Mouse (Mus musculus) kidney, postnatal 14 days (tissue): ENCODE measurements around the gene Radil.
A peak's percentile ranks its signal among the peaks of the same experiment; 100 is the strongest.

Source experiments
- DNase-seq: peaks from one replicate; pipeline ENCODE4 v3.0.0; 2022; ENCODE audit warnings: mixed read lengths

Gene Radil

GRCm38 (mm10) chr5:142550706-142551652, at the start of gene Radil:
Radil (minus strand) TSS chr5:142551098.
- DNase-seq: peak; percentile 94

GRCm38 (mm10) chr5:142597648-142598390, 46.9 kb upstream of the Radil start:
- peak; percentile 32 for DNase-seq

- no peak for DNase-seq
These were observed 45.8 kb upstream of the Radil start for GRCm38 (mm10) chr5:142596723-142597122.

- DNase-seq: no peak
These were observed 44.8 kb upstream of the Radil start for GRCm38 (mm10) chr5:142595698-142596097.

- DNase-seq: no peak
These were observed 40.2 kb upstream of the Radil start for GRCm38 (mm10) chr5:142590953-142591616.

GRCm38 (mm10) chr5:142583616-142584126, 32.8 kb upstream of the Radil start:
- DNase-seq: no peak

- peak; percentile 62 for DNase-seq
These were observed 30.6 kb upstream of the Radil start for GRCm38 (mm10) chr5:142581517-142581916.

GRCm38 (mm10) chr5:142578192-142578591, 27.3 kb upstream of the Radil start:
- DNase-seq: no peak

- peak; percentile 14 for DNase-seq
These were observed 25.9 kb upstream of the Radil start for GRCm38 (mm10) chr5:142576832-142577231.

- no peak for DNase-seq
These were observed 23.6 kb upstream of the Radil start for GRCm38 (mm10) chr5:142574323-142575057.

GRCm38 (mm10) chr5:142564606-142565005, 13.7 kb upstream of the Radil start:
- DNase-seq: no peak

GRCm38 (mm10) chr5:142560261-142560660, 9.4 kb upstream of the Radil start:
- DNase-seq: no peak

- peak; percentile 53 for DNase-seq
These were observed 6.6 kb upstream of the Radil start for GRCm38 (mm10) chr5:142557397-142558067.

GRCm38 (mm10) chr5:142556721-142557120, 5.8 kb upstream of the Radil start:
- no peak for DNase-seq

GRCm38 (mm10) chr5:142555866-142556265, 5.0 kb upstream of the Radil start:
- DNase-seq: no peak

- DNase-seq: peak; percentile 46
These were observed 765 bp downstream of the Radil start for GRCm38 (mm10) chr5:142549961-142550705.

- no peak for DNase-seq
These were observed 1.5 kb downstream of the Radil start for GRCm38 (mm10) chr5:142549441-142549840.

GRCm38 (mm10) chr5:142547066-142547465, 3.8 kb downstream of the Radil start:
- DNase-seq: no peak

GRCm38 (mm10) chr5:142546344-142546743, 4.6 kb downstream of the Radil start:
- DNase-seq: no peak

GRCm38 (mm10) chr5:142545014-142545795, 5.7 kb downstream of the Radil start:
- DNase-seq: no peak
